Mouse (Mus musculus): ENCODE results near the gene Nrxn1. TPM values are rescaled to one million over a fixed set of nuclear protein-coding genes. Genes with fewer than 3 reads are reported as not detected.

The Nrxn1 gene
- polyA plus RNA-seq, 1 experiment, result 0.05 TPM

GRCm38 (mm10) chr17:90796974-90797373, 295.9 kb downstream of the Nrxn1 start:
- no peak overlapping the region for H3K4me2 ChIP-seq (ENCODE audit: low read depth)
- no peak overlapping the region for H3ac ChIP-seq (ENCODE audit: control insufficient read depth, insufficient read length)
- TF ChIP-seq TCF12 (IDR thresholded peaks at IDR 0.05; ENCODE audit: insufficient read depth, poor library complexity, severe bottlenecking), result no peak
- TF ChIP-seq MYOG (IDR thresholded peaks at IDR 0.05; ENCODE audit: control insufficient read depth in 1 of 3, insufficient read depth in 1 of 3, insufficient read length in 2 of 3, low read depth in 2 of 3), result no peak
- no peak for TF ChIP-seq TCF3 (IDR thresholded peaks at IDR 0.05; ENCODE audit: insufficient read length, low read depth)
- TF ChIP-seq E2F4 (IDR thresholded peaks at IDR 0.05; ENCODE audit: insufficient read depth), result no peak
- TF ChIP-seq POLR2A (IDR thresholded peaks at IDR 0.05; ENCODE audit: insufficient read length, low read depth), result no peak
- TF ChIP-seq POLR2AphosphoS2 (IDR thresholded peaks at IDR 0.05; ENCODE audit: insufficient read length, low read depth), result no peak
- no peak for TF ChIP-seq REST (IDR thresholded peaks at IDR 0.05; ENCODE audit: insufficient read depth, insufficient read length)
- TF ChIP-seq MYOD1 (IDR thresholded peaks at IDR 0.05; ENCODE audit: control insufficient read depth in 1 of 3, insufficient read length in 2 of 3, low read depth in 2 of 3), result no peak
- no peak for TF ChIP-seq CEBPB (IDR thresholded peaks at IDR 0.05; ENCODE audit: insufficient read depth, poor library complexity, severe bottlenecking)
- no peak for TF ChIP-seq MAX (IDR thresholded peaks at IDR 0.05; ENCODE audit: low read depth)
- no peak for TF ChIP-seq SRF (IDR thresholded peaks at IDR 0.05; ENCODE audit: control insufficient read depth, insufficient read length, low read depth)
- no peak for TF ChIP-seq USF1 (IDR thresholded peaks at IDR 0.05; ENCODE audit: low read depth)
- no peaks in the 10 kb centered on the region for H3K79me2 ChIP-seq (ENCODE audit: control insufficient read depth, insufficient read depth)
- no peaks in the 10 kb centered on the region for H3K36me3 ChIP-seq (ENCODE audit: control insufficient read depth, insufficient read depth)
- H3K27me3 ChIP-seq (ENCODE audit: control insufficient read depth, insufficient read depth, insufficient read length), result no peaks in the 10 kb centered on the region
- H3K4me3 ChIP-seq, result no peak overlapping the region

GRCm38 (mm10) chr17:90788491-90789127, 304.3 kb downstream of the Nrxn1 start:
- TF ChIP-seq MYOG (IDR thresholded peaks at IDR 0.05; ENCODE audit: control insufficient read depth in 1 of 3, insufficient read depth in 1 of 3, insufficient read length in 2 of 3, low read depth in 2 of 3) (no peak), SRF (IDR thresholded peaks at IDR 0.05; ENCODE audit: control insufficient read depth, insufficient read length, low read depth) (no peak), TCF12 (IDR thresholded peaks at IDR 0.05; ENCODE audit: insufficient read depth, poor library complexity, severe bottlenecking) (no peak), USF1 (IDR thresholded peaks at IDR 0.05; ENCODE audit: low read depth) (no peak), MAX (IDR thresholded peaks at IDR 0.05; ENCODE audit: low read depth) (no peak), POLR2A (IDR thresholded peaks at IDR 0.05; ENCODE audit: insufficient read length, low read depth) (no peak), TCF3 (IDR thresholded peaks at IDR 0.05; ENCODE audit: insufficient read length, low read depth) (no peak), E2F4 (IDR thresholded peaks at IDR 0.05; ENCODE audit: insufficient read depth) (no peak)
- Histone ChIP-seq H3K27me3 (ENCODE audit: control insufficient read depth, insufficient read depth, insufficient read length) (no peaks in the 10 kb centered on the region), H3ac (ENCODE audit: control insufficient read depth, insufficient read length) (no peak overlapping the region), H3K79me2 (ENCODE audit: control insufficient read depth, insufficient read depth) (no peaks in the 10 kb centered on the region), H3K4me2 (ENCODE audit: low read depth) (no peak overlapping the region), H3K36me3 (ENCODE audit: control insufficient read depth, insufficient read depth) (no peaks in the 10 kb centered on the region), H3K4me3 (no peak overlapping the region)

- Histone ChIP-seq H3K79me2 (ENCODE audit: control insufficient read depth, insufficient read depth) (no peaks in the 10 kb centered on the region), H3K36me3 (ENCODE audit: control insufficient read depth, insufficient read depth) (no peaks in the 10 kb centered on the region), H3K4me2 (ENCODE audit: low read depth) (no peak overlapping the region), H3ac (ENCODE audit: control insufficient read depth, insufficient read length) (no peak overlapping the region), H3K4me3 (no peak overlapping the region), H3K27me3 (ENCODE audit: control insufficient read depth, insufficient read depth, insufficient read length) (no peaks in the 10 kb centered on the region)
- TF ChIP-seq MYOD1 (IDR thresholded peaks at IDR 0.05; ENCODE audit: control insufficient read depth in 1 of 3, insufficient read length in 2 of 3, low read depth in 2 of 3), result no peak
- no peak for TF ChIP-seq CEBPB (IDR thresholded peaks at IDR 0.05; ENCODE audit: insufficient read depth, poor library complexity, severe bottlenecking)
- no peak for TF ChIP-seq E2F4 (IDR thresholded peaks at IDR 0.05; ENCODE audit: insufficient read depth)
- TF ChIP-seq MAX (IDR thresholded peaks at IDR 0.05; ENCODE audit: low read depth), result no peak
- TF ChIP-seq SRF (IDR thresholded peaks at IDR 0.05; ENCODE audit: control insufficient read depth, insufficient read length, low read depth), result no peak
- TF ChIP-seq USF1 (IDR thresholded peaks at IDR 0.05; ENCODE audit: low read depth), result no peak
- no peak for TF ChIP-seq TCF3 (IDR thresholded peaks at IDR 0.05; ENCODE audit: insufficient read length, low read depth)
- TF ChIP-seq REST (IDR thresholded peaks at IDR 0.05; ENCODE audit: insufficient read depth, insufficient read length), result no peak
- TF ChIP-seq POLR2AphosphoS2 (IDR thresholded peaks at IDR 0.05; ENCODE audit: insufficient read length, low read depth), result no peak
- no peak for TF ChIP-seq MYOG (IDR thresholded peaks at IDR 0.05; ENCODE audit: control insufficient read depth in 1 of 3, insufficient read depth in 1 of 3, insufficient read length in 2 of 3, low read depth in 2 of 3)
- TF ChIP-seq POLR2A (IDR thresholded peaks at IDR 0.05; ENCODE audit: insufficient read length, low read depth), result no peak
- no peak for TF ChIP-seq TCF12 (IDR thresholded peaks at IDR 0.05; ENCODE audit: insufficient read depth, poor library complexity, severe bottlenecking)
These were observed 304.8 kb downstream of the Nrxn1 start for GRCm38 (mm10) chr17:90788040-90788439.

GRCm38 (mm10) chr17:90787121-90787788, 305.6 kb downstream of the Nrxn1 start:
- no peak for TF ChIP-seq MYOD1 (IDR thresholded peaks at IDR 0.05; ENCODE audit: control insufficient read depth in 1 of 3, insufficient read length in 2 of 3, low read depth in 2 of 3)
- TF ChIP-seq POLR2AphosphoS2 (IDR thresholded peaks at IDR 0.05; ENCODE audit: insufficient read length, low read depth), result no peak
- no peak for TF ChIP-seq TCF3 (IDR thresholded peaks at IDR 0.05; ENCODE audit: insufficient read length, low read depth)
- TF ChIP-seq TCF12 (IDR thresholded peaks at IDR 0.05; ENCODE audit: insufficient read depth, poor library complexity, severe bottlenecking), result no peak
- no peak for TF ChIP-seq USF1 (IDR thresholded peaks at IDR 0.05; ENCODE audit: low read depth)
- TF ChIP-seq REST (IDR thresholded peaks at IDR 0.05; ENCODE audit: insufficient read depth, insufficient read length), result no peak
- no peak for TF ChIP-seq MAX (IDR thresholded peaks at IDR 0.05; ENCODE audit: low read depth)
- TF ChIP-seq MYOG (IDR thresholded peaks at IDR 0.05; ENCODE audit: control insufficient read depth in 1 of 3, insufficient read depth in 1 of 3, insufficient read length in 2 of 3, low read depth in 2 of 3), result no peak
- no peak for TF ChIP-seq CEBPB (IDR thresholded peaks at IDR 0.05; ENCODE audit: insufficient read depth, poor library complexity, severe bottlenecking)
- TF ChIP-seq POLR2A (IDR thresholded peaks at IDR 0.05; ENCODE audit: insufficient read length, low read depth), result no peak
- TF ChIP-seq E2F4 (IDR thresholded peaks at IDR 0.05; ENCODE audit: insufficient read depth), result no peak
- no peak for TF ChIP-seq SRF (IDR thresholded peaks at IDR 0.05; ENCODE audit: control insufficient read depth, insufficient read length, low read depth)
- H3K27me3 ChIP-seq (ENCODE audit: control insufficient read depth, insufficient read depth, insufficient read length), result no peaks in the 10 kb centered on the region
- no peak overlapping the region for H3ac ChIP-seq (ENCODE audit: control insufficient read depth, insufficient read length)
- H3K4me2 ChIP-seq (ENCODE audit: low read depth), result no peak overlapping the region
- no peaks in the 10 kb centered on the region for H3K36me3 ChIP-seq (ENCODE audit: control insufficient read depth, insufficient read depth)
- no peak overlapping the region for H3K4me3 ChIP-seq
- H3K79me2 ChIP-seq (ENCODE audit: control insufficient read depth, insufficient read depth), result no peaks in the 10 kb centered on the region
